Mouse (Mus musculus) embryonic facial prominence, embryonic 10.5 days (tissue): ENCODE data around the gene Areg. TPM values are rescaled to one million over a fixed set of nuclear protein-coding genes. Genes with fewer than 3 reads are reported as not detected.

ENCODE experiments used
- DNase-seq: peaks from one replicate; pipeline ENCODE4 v3.0.0-alpha.2; 2017; ENCODE audit warnings: low spot score
- H3K27ac ChIP-seq: fragments of 300-500 bp; sonication (generic); replicated peaks from 2 replicates; pipeline ENCODE4 v1.5.1; 2016; ENCODE audit warnings: mild to moderate bottlenecking
- H3K27me3 ChIP-seq: fragments of 300-500 bp; sonication (generic); replicated peaks from 2 replicates; pipeline ENCODE4 v1.6.1; 2016; ENCODE audit warnings: low read depth, mild to moderate bottlenecking; ENCODE audit not compliant: poor library complexity, severe bottlenecking
- H3K36me3 ChIP-seq: fragments of 300-500 bp; sonication (generic); replicated peaks from 2 replicates; pipeline ENCODE4 v1.6.1; 2016; ENCODE audit warnings: mild to moderate bottlenecking, moderate library complexity
- H3K4me1 ChIP-seq: fragments of 300-500 bp; sonication (generic); 2 replicates; pipeline ENCODE4 v1.6.1; 2016
- H3K4me3 ChIP-seq: fragments of 300-500 bp; sonication (generic); 2 replicates; pipeline ENCODE4 v1.5.1; 2016; ENCODE audit warnings: mild to moderate bottlenecking, moderate library complexity
- H3K9me3 ChIP-seq: fragments of 300-500 bp; sonication (generic); 2 replicates; pipeline ENCODE4 v1.6.1; 2016; ENCODE audit warnings: mild to moderate bottlenecking
- WGBS: fragments of 180-500 bp; shearing (Covaris S2); methylation state at CpG from one replicate; pipeline ENCODE4 v1.1.7; 2016; 5-methylcytosine and 5-hydroxymethylcytosine counted together
- polyA plus RNA-seq: library from polyadenylated mRNA; unstranded; fragments of >200 nt; fragmentation: Nextera tagmentation; extraction: Ambion mirVana; gene quantifications from 2 replicates; pipeline ENCODE4 v1.2.1, GENCODE M21; 2016

Gene Areg
- polyA plus RNA-seq, 1 experiment from 2014 or later = 0.16 TPM

DNA sequence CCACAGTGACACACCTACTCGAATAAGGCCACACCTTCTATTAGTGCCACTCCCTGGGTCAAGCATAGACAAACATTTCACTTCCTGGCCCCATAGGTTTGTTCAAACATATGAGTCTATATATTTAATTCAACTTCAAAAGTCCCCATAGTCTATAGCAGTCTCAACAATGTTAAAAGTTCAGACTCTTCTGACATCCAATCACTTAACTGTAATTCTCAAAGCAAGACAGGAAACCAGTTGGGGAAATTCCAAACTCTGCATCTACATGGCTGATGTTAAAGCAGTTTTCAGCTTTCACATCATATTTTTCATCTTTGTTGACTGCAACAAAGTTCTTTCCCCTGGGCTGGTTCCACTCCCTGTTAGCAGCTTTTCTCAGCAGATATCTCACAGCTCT lies 12.8 kb upstream of the Areg start:
- Histone ChIP-seq H3K4me1 (no peaks in the 10 kb centered on the region), H3K36me3 (no peaks in the 10 kb centered on the region), H3K4me3 (no peak overlapping the region), H3K27ac (no peak overlapping the region), H3K9me3 (no peaks in the 10 kb centered on the region), H3K27me3 (no peaks in the 10 kb centered on the region)
- 90% methylated on average over 1 of the region's 1 CpGs for WGBS
- DNase-seq = no peak

GRCm38 (mm10) chr5:91134961-91135360 lies 4.4 kb upstream of the Areg start:
- Histone ChIP-seq H3K4me3 (no peak overlapping the region), H3K27me3 (peaks cover 22% of the 10 kb centered on the region), H3K4me1 (peaks cover 12% of the 10 kb centered on the region), H3K27ac (no peak overlapping the region), H3K36me3 (no peaks in the 10 kb centered on the region), H3K9me3 (no peaks in the 10 kb centered on the region)
- DNase-seq = no peak
- WGBS = 46% methylated on average over 1 of the region's 1 CpGs

GRCm38 (mm10) chr5:91138970-91139369 lies 429 bp upstream of the Areg start:
- WGBS = 3% methylated on average over 7 of the region's 7 CpGs
- peak overlapping the region; percentile 69 for H3K4me3 ChIP-seq
- DNase-seq = peak; percentile 20

DNA sequence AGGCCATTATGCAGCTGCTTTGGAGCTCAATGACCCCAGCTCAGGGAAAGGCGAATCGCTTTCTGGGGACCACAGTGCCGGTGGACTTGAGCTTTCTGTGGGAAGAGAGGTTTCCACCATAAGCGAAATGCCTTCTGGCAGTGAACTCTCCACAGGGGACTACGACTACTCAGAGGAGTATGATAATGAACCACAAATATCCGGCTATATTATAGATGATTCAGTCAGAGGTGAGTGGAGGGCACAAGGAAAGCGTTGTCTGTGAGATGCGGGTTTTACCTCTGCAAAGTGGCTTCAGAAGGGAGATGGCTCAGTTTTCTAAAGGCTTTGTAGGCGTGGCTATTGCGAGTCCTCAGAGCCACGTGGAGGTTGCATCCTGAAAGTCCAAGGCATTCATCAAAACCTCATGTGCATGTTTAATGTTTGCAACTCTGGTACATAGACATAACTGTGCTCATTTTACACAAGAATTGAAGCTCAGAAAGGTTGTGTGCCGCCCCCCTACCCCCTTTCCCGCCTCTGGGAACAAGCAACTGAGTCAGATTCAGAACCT lies 1.6 kb downstream of the Areg start:
- 46% methylated on average over 13 of the region's 13 CpGs for WGBS
- H3K36me3 ChIP-seq = no peaks in the 10 kb centered on the region
- no peak for DNase-seq
- no peak overlapping the region for H3K4me3 ChIP-seq
- peaks cover 38% of the 10 kb centered on the region for H3K27me3 ChIP-seq
- H3K4me1 ChIP-seq = peaks cover 12% of the 10 kb centered on the region
- H3K27ac ChIP-seq = no peak overlapping the region
- H3K9me3 ChIP-seq = no peaks in the 10 kb centered on the region

More at GRCm38 (mm10) chr5:91138970-91139369, 429 bp upstream of the Areg start:
- Histone ChIP-seq H3K27ac (no peak overlapping the region), H3K36me3 (no peaks in the 10 kb centered on the region), H3K9me3 (no peaks in the 10 kb centered on the region), H3K4me1 (peaks cover 12% of the 10 kb centered on the region), H3K27me3 (peaks cover 38% of the 10 kb centered on the region)

GRCm38 (mm10) chr5:91144971-91145370 lies 5.6 kb downstream of the Areg start:
- Histone ChIP-seq H3K4me1 (no peaks in the 10 kb centered on the region), H3K36me3 (no peaks in the 10 kb centered on the region), H3K4me3 (no peak overlapping the region), H3K27ac (no peak overlapping the region), H3K27me3 (peaks cover 15% of the 10 kb centered on the region), H3K9me3 (peaks cover 5% of the 10 kb centered on the region; the same call in 1 of the 2 replicates)
- 89% methylated on average over 9 of the region's 9 CpGs for WGBS
- no peak for DNase-seq

GRCm38 (mm10) chr5:91147001-91147400 lies 7.6 kb downstream of the Areg start:
- Histone ChIP-seq H3K36me3 (no peaks in the 10 kb centered on the region), H3K27ac (no peak overlapping the region), H3K4me3 (no peak overlapping the region), H3K9me3 (peaks cover 15% of the 10 kb centered on the region), H3K27me3 (no peaks in the 10 kb centered on the region), H3K4me1 (no peaks in the 10 kb centered on the region)
- DNase-seq = no peak
- WGBS = 95% methylated on average over 1 of the region's 1 CpGs

DNA sequence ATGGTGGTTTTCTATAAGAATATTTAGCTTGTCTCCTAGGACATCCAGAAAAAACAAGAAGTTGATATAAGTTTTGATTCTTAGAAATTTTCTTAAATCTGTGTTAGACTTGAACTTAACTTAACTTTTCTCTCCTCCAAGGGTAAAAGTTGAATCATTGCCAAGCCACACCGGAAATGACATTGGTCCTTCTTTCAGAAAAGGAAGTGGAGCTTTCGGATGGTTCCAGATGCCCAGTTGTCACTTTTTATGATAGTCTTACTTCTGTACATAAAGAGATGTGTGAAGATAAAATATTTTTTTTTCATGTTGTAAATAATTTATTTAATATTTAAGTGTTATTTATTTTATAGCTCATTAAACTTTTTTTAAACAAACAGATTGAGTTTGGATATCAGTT lies 8.7 kb downstream of the Areg start:
- H3K36me3 ChIP-seq = no peaks in the 10 kb centered on the region
- H3K4me3 ChIP-seq = no peak overlapping the region
- H3K9me3 ChIP-seq = peaks cover 15% of the 10 kb centered on the region
- H3K4me1 ChIP-seq = no peaks in the 10 kb centered on the region
- DNase-seq = no peak
- no peak overlapping the region for H3K27ac ChIP-seq
- WGBS = 93% methylated on average over 2 of the region's 2 CpGs
- H3K27me3 ChIP-seq = no peaks in the 10 kb centered on the region

DNA sequence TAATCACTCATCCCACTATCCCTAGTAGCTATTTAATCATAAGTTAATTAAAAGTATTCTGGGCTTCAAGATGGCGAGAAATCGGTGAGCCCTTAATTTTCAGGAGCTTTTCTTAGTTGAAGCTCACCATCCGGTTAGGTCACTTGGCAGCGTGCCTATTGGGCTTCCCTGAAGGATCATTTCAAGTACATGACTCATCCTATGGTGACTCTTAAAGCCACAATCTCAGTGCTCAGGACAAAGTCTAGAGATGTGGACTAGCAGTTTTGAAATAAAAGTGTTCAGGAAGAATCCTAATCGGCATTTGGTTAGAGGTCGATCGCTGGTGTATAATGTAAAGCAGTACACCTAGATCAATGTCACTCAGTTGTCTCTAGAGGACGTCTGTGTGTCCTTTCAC lies 17.3 kb downstream of the Areg start:
- Histone ChIP-seq H3K36me3 (no peaks in the 10 kb centered on the region), H3K27me3 (no peaks in the 10 kb centered on the region), H3K27ac (no peak overlapping the region), H3K9me3 (no peaks in the 10 kb centered on the region), H3K4me1 (no peaks in the 10 kb centered on the region), H3K4me3 (no peak overlapping the region)
- DNase-seq = no peak
- 88% methylated on average over 8 of the region's 8 CpGs for WGBS

DNA sequence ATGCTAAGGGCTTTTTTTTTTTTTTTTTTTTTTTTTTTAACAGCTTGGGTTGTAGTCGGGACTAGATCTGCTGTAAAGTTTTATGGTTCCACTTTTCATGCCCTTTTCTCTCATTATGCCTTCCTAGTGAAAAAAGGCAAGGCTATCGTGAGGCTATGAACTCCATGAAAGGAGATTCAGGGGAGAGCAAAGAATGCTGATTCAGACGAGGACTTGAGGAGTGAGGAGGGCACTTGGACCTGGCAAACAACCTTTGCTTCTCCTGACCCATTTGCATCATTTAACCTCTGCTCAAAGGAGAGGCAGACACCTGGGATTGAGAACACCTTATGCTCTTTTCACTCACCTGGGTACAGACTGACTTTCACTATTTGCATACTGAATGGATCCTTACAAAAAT lies 17.8 kb downstream of the Areg start:
- DNase-seq = no peak
- Histone ChIP-seq H3K9me3 (no peaks in the 10 kb centered on the region), H3K36me3 (no peaks in the 10 kb centered on the region), H3K27ac (no peak overlapping the region), H3K4me1 (no peaks in the 10 kb centered on the region), H3K27me3 (no peaks in the 10 kb centered on the region), H3K4me3 (no peak overlapping the region)
- 49% methylated on average over 3 of the region's 3 CpGs for WGBS

GRCm38 (mm10) chr5:91162787-91163186 lies 23.4 kb downstream of the Areg start:
- no peaks in the 10 kb centered on the region for H3K4me1 ChIP-seq
- H3K27ac ChIP-seq = no peak overlapping the region
- no peaks in the 10 kb centered on the region for H3K27me3 ChIP-seq
- WGBS = 85% methylated on average over 4 of the region's 4 CpGs
- H3K9me3 ChIP-seq = no peaks in the 10 kb centered on the region
- no peaks in the 10 kb centered on the region for H3K36me3 ChIP-seq
- no peak overlapping the region for H3K4me3 ChIP-seq
- no peak for DNase-seq

DNA sequence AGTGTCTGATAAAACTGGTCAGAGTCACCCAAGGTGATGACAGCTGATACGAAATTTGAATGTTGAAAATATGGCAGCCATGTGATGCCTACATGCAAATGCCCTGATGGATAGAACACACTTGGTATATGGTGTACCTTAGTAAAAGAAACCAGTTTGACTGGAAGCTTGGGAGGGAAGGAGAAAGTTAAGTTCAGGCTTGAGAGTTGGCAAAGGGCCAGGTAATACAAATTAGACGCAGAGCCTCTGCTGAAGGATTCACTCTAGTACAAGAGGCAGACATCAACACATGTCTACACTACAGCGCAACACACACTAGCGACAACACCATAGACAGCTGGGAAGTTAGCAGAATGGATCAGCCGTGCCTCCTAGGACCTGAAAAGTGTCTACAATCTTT lies 27.2 kb downstream of the Areg start:
- WGBS = 94% methylated on average over 5 of the region's 5 CpGs
- Histone ChIP-seq H3K4me3 (no peak overlapping the region), H3K36me3 (no peaks in the 10 kb centered on the region), H3K9me3 (no peaks in the 10 kb centered on the region), H3K27ac (no peak overlapping the region), H3K27me3 (no peaks in the 10 kb centered on the region), H3K4me1 (no peaks in the 10 kb centered on the region)
- DNase-seq = no peak

GRCm38 (mm10) chr5:91176397-91176796 lies 37.0 kb downstream of the Areg start:
- Histone ChIP-seq H3K27me3 (no peaks in the 10 kb centered on the region), H3K4me1 (no peaks in the 10 kb centered on the region), H3K27ac (no peak overlapping the region), H3K4me3 (no peak overlapping the region), H3K9me3 (no peaks in the 10 kb centered on the region), H3K36me3 (no peaks in the 10 kb centered on the region)
- DNase-seq = no peak

DNA sequence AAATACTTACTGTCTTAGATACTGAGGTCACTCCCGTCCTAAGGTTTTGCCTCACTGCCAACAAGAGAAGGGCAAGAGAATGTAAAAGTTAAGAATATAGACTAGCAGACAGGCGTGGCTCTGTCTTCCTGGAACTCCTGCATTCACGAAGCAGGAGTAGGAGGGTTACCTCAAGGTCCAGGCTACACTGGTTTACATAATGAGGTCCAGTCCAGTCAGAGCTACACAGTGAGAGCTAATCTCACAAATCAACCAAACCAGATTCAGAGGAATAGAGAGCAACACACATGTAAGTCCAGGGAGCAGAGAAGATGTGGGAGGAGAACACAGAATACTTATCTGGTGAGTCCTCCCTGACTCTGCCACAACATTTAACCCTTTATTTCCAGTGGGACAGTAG lies 55.2 kb downstream of the Areg start:
- Histone ChIP-seq H3K27me3 (no peaks in the 10 kb centered on the region), H3K27ac (no peak overlapping the region), H3K4me3 (no peak overlapping the region), H3K36me3 (no peaks in the 10 kb centered on the region), H3K9me3 (no peaks in the 10 kb centered on the region), H3K4me1 (no peaks in the 10 kb centered on the region)
- DNase-seq = no peak
- WGBS = 76% methylated on average over 3 of the region's 3 CpGs
